Mouse (Mus musculus): ENCODE measurements at regions not wholly inside any gene's neighbourhood (a gene's known extent, or its start where the extent isn't known, plus 50 kb on each side); places are given as distances from the start of the nearest gene placed in this dataset.

- no peak for DNase-seq (ENCODE audit: low spot score)
Observed at GRCm38 (mm10) chr16:62681880-62682279, 104.7 kb downstream of the Nsun3 start.

- no peak for DNase-seq (ENCODE audit: low spot score)
Observed at GRCm38 (mm10) chr16:62676815-62677214, 109.8 kb downstream of the Nsun3 start.

- DNase-seq (ENCODE audit: low spot score), result no peak
Observed at GRCm38 (mm10) chr16:62657383-62657782, 129.2 kb downstream of the Nsun3 start.

- no peak for DNase-seq (ENCODE audit: low spot score)
Observed at GRCm38 (mm10) chr16:62654436-62654835, 132.2 kb downstream of the Nsun3 start.

- no peak for DNase-seq (ENCODE audit: low spot score)
Observed at GRCm38 (mm10) chr16:62653817-62654216, 132.8 kb downstream of the Nsun3 start.

GRCm38 (mm10) chr16:62652769-62653465, 133.7 kb downstream of the Nsun3 start:
- no peak for DNase-seq (ENCODE audit: low spot score)

- DNase-seq (ENCODE audit: low spot score), result no peak
Observed at GRCm38 (mm10) chr16:62650856-62651255, 135.8 kb downstream of the Nsun3 start.

GRCm38 (mm10) chr16:62648326-62648725, 138.3 kb downstream of the Nsun3 start:
- no peak for DNase-seq (ENCODE audit: low spot score)

- DNase-seq (ENCODE audit: low spot score), result no peak
Observed at GRCm38 (mm10) chr16:62646113-62646512, 140.5 kb downstream of the Nsun3 start.

GRCm38 (mm10) chr16:62642859-62643403, 143.7 kb downstream of the Nsun3 start:
- DNase-seq (ENCODE audit: low spot score), result no peak

- DNase-seq (ENCODE audit: low spot score), result no peak
Observed at GRCm38 (mm10) chr16:62623938-62624337, 162.7 kb downstream of the Nsun3 start.

- DNase-seq (ENCODE audit: low spot score), result no peak
Observed at GRCm38 (mm10) chr16:62610873-62611272, 175.7 kb downstream of the Nsun3 start.

- DNase-seq (ENCODE audit: low spot score), result no peak
Observed at GRCm38 (mm10) chr16:62608617-62609016, 178.0 kb downstream of the Nsun3 start.

- no peak for DNase-seq (ENCODE audit: low spot score)
Observed at GRCm38 (mm10) chr16:62605920-62606319, 180.7 kb downstream of the Nsun3 start.

- DNase-seq (ENCODE audit: low spot score), result peak; percentile 22
Observed at GRCm38 (mm10) chr16:62562051-62562450, 224.6 kb downstream of the Nsun3 start.

GRCm38 (mm10) chr16:62543156-62543555, 243.5 kb downstream of the Nsun3 start:
- no peak for DNase-seq (ENCODE audit: low spot score)

GRCm38 (mm10) chr16:62537730-62538479, 248.7 kb downstream of the Nsun3 start:
- no peak for DNase-seq (ENCODE audit: low spot score)

GRCm38 (mm10) chr16:62509321-62509720, 277.3 kb downstream of the Nsun3 start:
- DNase-seq (ENCODE audit: low spot score), result no peak

- DNase-seq (ENCODE audit: low spot score), result no peak
Observed at GRCm38 (mm10) chr16:62506725-62507482, 279.7 kb downstream of the Nsun3 start.

GRCm38 (mm10) chr16:62500870-62501269, 285.7 kb downstream of the Nsun3 start:
- DNase-seq (ENCODE audit: low spot score), result no peak

- no peak for DNase-seq (ENCODE audit: low spot score)
Observed at GRCm38 (mm10) chr16:62500334-62500733, 286.3 kb downstream of the Nsun3 start.

GRCm38 (mm10) chr16:62498761-62499160, 287.9 kb downstream of the Nsun3 start:
- DNase-seq (ENCODE audit: low spot score), result no peak
